Mouse (Mus musculus) fat pad, adult 2 months (tissue): Measurements from ENCODE around the gene Pard6a.

Source experiments
- DNase-seq: peaks from one replicate; pipeline ENCODE4 v3.0.0-alpha.2; 2011; ENCODE audit warnings: low read depth, low spot score; ENCODE audit errors: extremely low read depth

Gene Pard6a

GRCm38 (mm10) chr8:105700566-105700965, 382 bp upstream of the Pard6a start:
- DNase-seq = no peak

- DNase-seq = no peak
These were observed 1.1 kb downstream of the Pard6a start for GRCm38 (mm10) chr8:105702001-105702401.

GRCm38 (mm10) chr8:105702731-105703415, 1.9 kb downstream of the Pard6a start:
- DNase-seq = no peak

GRCm38 (mm10) chr8:105704146-105704812, 3.3 kb downstream of the Pard6a start:
- no peak for DNase-seq

- no peak for DNase-seq
These were observed 4.0 kb downstream of the Pard6a start for GRCm38 (mm10) chr8:105704955-105705354.

- no peak for DNase-seq
These were observed 5.5 kb downstream of the Pard6a start for GRCm38 (mm10) chr8:105706426-105706825.

- DNase-seq = no peak
These were observed 6.8 kb downstream of the Pard6a start, which contains the start of the genes 4933405L10Rik and Enkd1 for GRCm38 (mm10) chr8:105707498-105708403. Gene 4933405L10Rik (plus strand): TSS chr8:105707655. Gene Enkd1 (minus strand): TSS chr8:105708210.

- DNase-seq = no peak
These were observed 7.7 kb downstream of the Pard6a start for GRCm38 (mm10) chr8:105708675-105709074.

GRCm38 (mm10) chr8:105709317-105709716, 8.4 kb downstream of the Pard6a start:
- no peak for DNase-seq

GRCm38 (mm10) chr8:105712286-105712685, 11.3 kb downstream of the Pard6a start:
- DNase-seq = no peak

- DNase-seq = no peak
These were observed 13.2 kb downstream of the Pard6a start for GRCm38 (mm10) chr8:105714139-105714538.

- DNase-seq = no peak
These were observed 14.1 kb downstream of the Pard6a start for GRCm38 (mm10) chr8:105715042-105715441.

GRCm38 (mm10) chr8:105716302-105716945, 15.5 kb downstream of the Pard6a start:
- DNase-seq = no peak

GRCm38 (mm10) chr8:105719637-105720036, 18.7 kb downstream of the Pard6a start:
- no peak for DNase-seq

- no peak for DNase-seq
These were observed 21.9 kb downstream of the Pard6a start for GRCm38 (mm10) chr8:105722861-105723260.

- no peak for DNase-seq
These were observed 24.8 kb downstream of the Pard6a start for GRCm38 (mm10) chr8:105725726-105726125.

- no peak for DNase-seq
These were observed 26.6 kb downstream of the Pard6a start for GRCm38 (mm10) chr8:105727397-105728124.

- no peak for DNase-seq
These were observed 31.2 kb downstream of the Pard6a start for GRCm38 (mm10) chr8:105732186-105732585.

GRCm38 (mm10) chr8:105739216-105739615, 38.3 kb downstream of the Pard6a start:
- no peak for DNase-seq

- DNase-seq = no peak
These were observed 42.4 kb downstream of the Pard6a start for GRCm38 (mm10) chr8:105743301-105743700.
